Mouse (Mus musculus): Measurements from ENCODE around the gene Slc39a11. TPM values are rescaled to one million over a fixed set of nuclear protein-coding genes. Genes with fewer than 3 reads are reported as not detected.

Gene Slc39a11
- total RNA-seq, 2 experiments from 2014 or later: 24.8 to 36.9 TPM

- no peak for ATAC-seq (replicated peaks; ENCODE audit: poor library complexity, severe bottlenecking)
Measured at GRCm38 (mm10) chr11:113425882-113426281, 224.0 kb downstream of the Slc39a11 start.

- no peak for ATAC-seq (replicated peaks; ENCODE audit: poor library complexity, severe bottlenecking)
Measured at GRCm38 (mm10) chr11:113425454-113425853, 224.4 kb downstream of the Slc39a11 start.

DNA sequence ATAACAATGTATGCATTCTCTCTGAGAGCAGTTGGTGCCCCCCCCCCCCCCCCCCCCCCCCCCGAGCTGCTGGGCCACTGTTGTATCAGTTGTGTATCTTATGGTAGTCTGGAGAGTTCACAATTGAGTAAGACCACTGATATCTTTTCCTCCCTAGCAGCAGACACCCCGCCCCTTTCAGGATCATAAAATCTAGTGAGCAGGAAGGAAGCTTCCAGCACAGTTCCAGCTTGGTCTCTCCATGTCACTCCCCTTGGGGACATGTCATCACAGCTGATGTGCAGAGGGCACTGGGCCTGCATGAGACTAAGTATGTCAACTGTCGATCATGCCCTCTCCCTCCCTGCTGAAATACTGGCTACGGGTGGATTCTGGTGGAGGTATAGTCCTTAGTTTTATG, 225.1 kb downstream of the Slc39a11 start:
- ATAC-seq (replicated peaks; ENCODE audit: poor library complexity, severe bottlenecking): no peak

DNA sequence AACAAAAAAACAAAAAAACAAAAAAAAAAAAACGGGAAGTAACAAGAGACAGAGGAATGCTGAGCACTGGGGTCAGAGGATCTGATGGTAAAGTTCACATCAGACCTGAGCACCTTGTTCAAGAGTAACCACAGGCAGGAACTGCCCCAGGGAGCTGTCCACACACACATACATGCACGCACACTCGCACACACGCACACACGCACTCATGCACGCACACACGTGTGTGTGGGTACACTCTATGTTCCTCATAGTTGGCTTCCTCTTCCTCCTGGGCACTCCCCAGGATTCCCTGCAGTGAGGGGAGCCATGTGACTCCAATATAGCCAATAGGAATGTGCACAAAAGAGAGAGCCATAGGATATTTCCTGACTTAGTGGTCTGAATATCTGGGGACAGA, 227.3 kb downstream of the Slc39a11 start:
- ATAC-seq (replicated peaks; ENCODE audit: poor library complexity, severe bottlenecking): peak; percentile 65

GRCm38 (mm10) chr11:113418921-113419655, 230.8 kb downstream of the Slc39a11 start:
- no peak for ATAC-seq (replicated peaks; ENCODE audit: poor library complexity, severe bottlenecking)

DNA sequence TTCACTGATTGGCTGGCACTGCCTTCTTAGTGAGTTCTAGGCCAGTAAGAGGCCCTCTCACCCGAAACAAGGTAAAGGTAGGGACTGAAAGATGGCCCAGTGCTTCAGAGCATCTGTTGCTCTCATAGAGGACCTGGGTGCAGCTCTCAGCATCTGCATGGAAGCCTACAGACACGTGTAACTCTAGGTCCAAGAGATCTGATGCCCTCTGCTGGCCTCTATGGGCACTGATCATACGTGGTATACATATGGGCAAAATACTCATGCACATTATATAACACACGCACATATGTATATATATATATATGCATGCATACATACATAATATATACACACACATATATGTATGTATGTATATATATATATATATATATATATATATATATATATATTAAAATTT, 231.9 kb downstream of the Slc39a11 start:
- ATAC-seq (replicated peaks; ENCODE audit: poor library complexity, severe bottlenecking): no peak

GRCm38 (mm10) chr11:113412545-113412944, 237.3 kb downstream of the Slc39a11 start:
- no peak for ATAC-seq (replicated peaks; ENCODE audit: poor library complexity, severe bottlenecking)

DNA sequence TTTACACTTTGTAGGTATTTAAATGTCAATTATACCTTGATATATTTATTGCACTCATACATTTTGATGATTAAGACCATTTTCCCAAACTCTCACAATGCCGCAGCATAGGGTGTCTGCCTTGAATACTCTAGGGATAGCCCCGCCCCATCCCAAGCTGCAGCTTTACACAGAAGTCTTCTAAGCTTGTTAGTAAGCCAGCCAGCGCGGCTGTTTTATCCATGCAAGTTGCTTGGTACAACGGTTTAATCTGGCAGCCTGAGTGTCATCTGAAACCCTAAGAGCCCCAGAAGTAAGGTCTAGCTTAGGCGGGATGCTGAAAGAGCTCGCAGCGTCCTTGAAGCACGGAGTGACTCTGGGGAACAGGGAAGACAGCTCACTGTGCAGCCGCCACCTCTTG, 238.1 kb downstream of the Slc39a11 start:
- no peak for ATAC-seq (replicated peaks; ENCODE audit: poor library complexity, severe bottlenecking)

GRCm38 (mm10) chr11:113409121-113409520, 240.8 kb downstream of the Slc39a11 start:
- ATAC-seq (replicated peaks; ENCODE audit: poor library complexity, severe bottlenecking): no peak

DNA sequence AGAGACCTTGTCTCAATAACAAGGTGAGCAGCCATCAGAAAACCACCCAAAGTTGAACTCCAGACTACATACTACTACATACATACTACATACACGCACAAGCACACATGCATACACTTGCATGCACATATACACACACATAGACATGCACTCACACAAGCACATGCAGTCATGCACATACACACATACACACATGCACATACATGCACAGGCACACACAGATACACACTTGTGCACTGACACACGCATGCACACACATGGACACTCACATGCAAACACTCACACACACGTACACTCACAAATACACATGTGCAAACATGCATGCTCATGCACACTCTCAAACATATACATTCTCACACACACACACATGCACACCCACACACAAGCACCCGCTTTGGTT, 242.4 kb downstream of the Slc39a11 start:
- ATAC-seq (replicated peaks; ENCODE audit: poor library complexity, severe bottlenecking): no peak

- ATAC-seq (replicated peaks; ENCODE audit: poor library complexity, severe bottlenecking): no peak
Measured at GRCm38 (mm10) chr11:113400868-113401267, 249.0 kb downstream of the Slc39a11 start.

DNA sequence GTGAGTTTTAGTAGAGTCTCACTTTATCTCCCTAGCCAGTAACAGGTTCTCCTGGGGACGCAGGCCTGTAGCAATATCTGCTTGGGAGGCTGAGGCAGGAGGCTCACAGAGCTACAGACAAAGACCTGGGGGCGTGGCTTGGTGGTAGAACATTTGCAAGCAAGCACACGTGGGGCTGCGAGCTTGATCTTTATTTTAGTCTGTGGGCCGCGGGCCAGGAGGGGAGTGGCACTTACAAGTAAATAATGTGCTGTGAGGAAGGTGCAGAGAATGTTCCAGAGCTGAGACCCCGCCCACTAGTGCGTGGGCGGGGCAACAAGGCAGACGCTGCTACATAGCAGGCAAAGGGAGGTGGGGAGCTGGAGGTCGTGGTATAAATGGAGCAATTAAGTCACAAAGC, 250.3 kb downstream of the Slc39a11 start:
- ATAC-seq (replicated peaks; ENCODE audit: poor library complexity, severe bottlenecking): no peak

DNA sequence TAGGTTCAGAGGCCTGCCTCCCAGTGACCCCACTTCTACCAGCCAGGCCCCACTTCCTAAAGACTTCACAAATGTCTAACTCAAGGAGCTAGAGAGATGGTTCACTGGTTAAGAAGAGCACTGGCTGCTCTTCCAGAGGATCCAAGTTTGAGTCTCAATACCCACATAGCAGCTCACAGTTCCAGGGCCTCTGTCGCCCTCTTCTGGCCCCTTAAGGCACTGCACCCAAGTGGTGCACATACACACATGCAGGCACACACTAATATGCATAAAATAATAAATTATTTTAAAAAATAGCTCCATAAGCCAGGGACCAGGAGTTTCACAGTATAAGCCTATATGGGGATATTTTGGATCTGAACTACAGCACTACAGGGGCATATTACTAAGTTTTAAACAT, 252.5 kb downstream of the Slc39a11 start:
- no peak for ATAC-seq (replicated peaks; ENCODE audit: poor library complexity, severe bottlenecking)

GRCm38 (mm10) chr11:113393366-113394150, 256.3 kb downstream of the Slc39a11 start:
- no peak for ATAC-seq (replicated peaks; ENCODE audit: poor library complexity, severe bottlenecking)

GRCm38 (mm10) chr11:113391664-113392063, 258.2 kb downstream of the Slc39a11 start:
- ATAC-seq (replicated peaks; ENCODE audit: poor library complexity, severe bottlenecking): no peak

DNA sequence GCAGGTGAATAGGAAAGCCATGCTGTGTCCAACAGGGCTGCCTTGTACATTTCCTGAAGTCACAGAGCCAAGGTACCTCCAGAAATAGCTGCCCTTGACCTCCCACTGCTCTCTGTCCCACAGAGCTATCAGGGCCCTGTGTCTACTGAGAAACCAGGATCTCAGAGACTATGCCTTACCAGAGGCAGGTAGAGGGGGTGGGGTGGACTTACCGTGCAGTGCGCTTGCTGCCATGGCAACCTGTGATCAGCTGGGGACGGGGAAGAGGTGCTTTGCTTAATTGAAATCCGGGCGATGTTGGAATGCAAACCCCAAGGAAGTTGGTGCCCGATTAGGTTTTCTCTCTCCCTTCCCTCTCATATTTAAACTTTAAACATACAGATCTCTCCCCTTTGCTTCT, 260.2 kb downstream of the Slc39a11 start:
- ATAC-seq (replicated peaks; ENCODE audit: poor library complexity, severe bottlenecking): no peak

DNA sequence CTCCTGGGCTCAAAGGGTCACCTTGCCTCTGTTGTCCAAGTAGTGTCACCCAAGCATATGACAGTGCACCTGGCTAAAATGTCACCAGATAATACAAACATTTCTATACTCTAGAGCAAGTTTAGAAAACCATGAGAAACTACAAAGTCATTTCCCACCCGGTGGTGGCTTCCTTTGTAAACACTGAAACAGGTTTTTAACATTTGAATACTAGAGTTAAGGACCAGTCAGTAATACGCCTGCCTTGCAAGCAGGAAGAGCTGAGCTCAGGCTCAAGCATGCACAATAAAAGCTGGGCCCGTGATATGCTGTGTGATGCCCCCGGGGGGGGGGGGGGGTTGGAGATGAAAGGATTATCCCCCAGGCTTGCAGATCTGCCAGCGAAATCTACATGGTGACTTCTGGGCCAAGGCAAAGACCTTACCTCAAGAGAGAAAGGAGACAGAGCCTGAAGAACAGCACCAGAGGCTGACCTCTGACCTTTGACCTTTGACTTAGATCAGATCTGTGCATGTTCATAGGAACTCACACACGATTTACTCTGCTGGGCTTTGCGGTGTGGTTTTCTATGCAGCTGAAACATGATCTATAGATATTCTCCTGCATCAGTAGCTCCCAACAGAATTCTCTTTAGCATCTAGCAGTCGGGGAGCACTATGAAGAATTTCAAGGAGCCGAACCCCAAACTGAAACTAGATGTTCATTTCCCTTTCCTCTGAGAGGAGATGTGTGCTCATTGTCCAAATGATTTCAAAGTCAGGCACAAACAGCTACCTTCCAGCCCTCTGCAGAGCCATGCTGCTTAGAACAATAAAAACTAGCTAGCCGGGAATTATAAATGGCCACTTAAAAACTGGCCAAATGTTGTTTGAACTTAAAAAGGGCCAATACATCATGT, 267.0 kb downstream of the Slc39a11 start:
- ATAC-seq (replicated peaks; ENCODE audit: poor library complexity, severe bottlenecking): no peak

- no peak for ATAC-seq (replicated peaks; ENCODE audit: poor library complexity, severe bottlenecking)
Measured at GRCm38 (mm10) chr11:113381550-113381949, 268.3 kb downstream of the Slc39a11 start.

GRCm38 (mm10) chr11:113378867-113379266, 271.0 kb downstream of the Slc39a11 start:
- ATAC-seq (replicated peaks; ENCODE audit: poor library complexity, severe bottlenecking): no peak

- no peak for ATAC-seq (replicated peaks; ENCODE audit: poor library complexity, severe bottlenecking)
Measured at GRCm38 (mm10) chr11:113376066-113376465, 273.8 kb downstream of the Slc39a11 start.

DNA sequence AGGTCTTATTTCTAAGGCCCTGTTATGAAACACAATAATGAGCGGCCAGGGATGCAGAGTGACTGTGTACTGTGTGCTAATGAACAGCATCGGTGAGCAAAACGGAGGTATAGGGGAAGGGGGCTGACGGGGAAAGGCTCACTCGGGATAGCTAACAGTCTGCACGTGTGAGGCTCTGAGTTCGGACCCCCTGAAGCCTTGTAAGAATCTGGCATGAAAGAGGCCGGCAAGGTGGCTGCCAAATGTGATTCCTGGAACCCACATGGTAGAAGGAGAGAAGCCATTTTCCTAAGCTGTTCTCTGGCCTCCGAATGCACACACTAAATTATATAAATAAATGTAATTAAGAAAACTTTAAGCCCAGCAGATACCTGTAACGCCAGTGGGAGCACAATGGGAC, 276.0 kb downstream of the Slc39a11 start:
- ATAC-seq (replicated peaks; ENCODE audit: poor library complexity, severe bottlenecking): no peak
